ENCODE assay signal across 8 mouse cellular contexts in genomic region chr9:123529392-123530157, GRCm38 (mm10). TPM values are rescaled to one million over a fixed set of nuclear protein-coding genes. Genes with fewer than 3 reads are reported as not detected.
DNase-seq lines count a peak whose midpoint lies in the region; ATAC-seq lines count a peak whose summit lies in the region.

Sacm1l (plus strand) TSS chr9:123529759.

- H3K4me3 ChIP-seq in hindbrain, embryonic 12.5 days: peak within 1 kb of the TSS; percentile 80

- H3K4me1 ChIP-seq in hindbrain, embryonic 12.5 days: peaks cover 19% of the 10 kb centered on the region

- ATAC-seq in hindbrain, embryonic 12.5 days (ENCODE audit: low FRiP score): peak; percentile 99

- H3K36me3 ChIP-seq in hindbrain, embryonic 12.5 days: no peaks in the 10 kb centered on the region

- 0% methylated on average over 65 of the region's 79 CpGs for WGBS in hindbrain, embryonic 12.5 days

- H3K27me3 ChIP-seq in hindbrain, embryonic 12.5 days: no peaks in the 10 kb centered on the region

- H3K9ac ChIP-seq in hindbrain, embryonic 12.5 days: peak within 1 kb of the TSS; percentile 84

- H3K9me3 ChIP-seq in hindbrain, embryonic 12.5 days (replicated peaks): no peaks in the 10 kb centered on the region

- peak within 1 kb of the TSS; percentile 95 for H3K27ac ChIP-seq in hindbrain, embryonic 12.5 days

- DNase-seq in NIH3T3 (ENCODE audit: low read depth): peak; percentile 98
- DNase-seq in cerebellum, postnatal 10 days: peak; percentile 99 to 100
- DNase-seq in frontal cortex, postnatal 10 days (ENCODE audit: low spot score in 2 of 2): peak; percentile 97 to 99
- peak; percentile 96 to 99 for DNase-seq in layer of hippocampus, postnatal 14 days (ENCODE audit: low spot score in 2 of 2)
- DNase-seq in lung, postnatal 14 days: peak; percentile 99
- peak; percentile 96 for DNase-seq in retina, adult 2 months (ENCODE audit: low read depth, low spot score)
- DNase-seq in thymus, postnatal 36 days: peak; percentile 95 to 98

- H3K4me2 ChIP-seq in hindbrain, embryonic 12.5 days (replicated peaks): peak within 1 kb of the TSS; percentile 63

RNA-seq across cellular contexts. Expression of gene Sacm1l, which starts in this region (rescaled TPM):
- 53.4 and 59.8 TPM in 2 replicates for polyA plus RNA-seq in hindbrain, embryonic 12.5 days (2016; fragmentation: Nextera tagmentation; extraction: Ambion mirVana)
- total RNA-seq in layer of hippocampus, postnatal 14 days (2021): 10 to 100 TPM; 47.5 to 52.2 TPM

Comparison
In these comparisons a context has a peak if more than half of its experiments do, and no peak if none do; other contexts are left out.
1. Peak in every context shown above with its lines: DNase-seq, ATAC-seq, H3K4me3 ChIP-seq and H3K27ac ChIP-seq.